In genomic region chr6:87483224-87483899, GRCm38 (mm10) we compare ENCODE assay signal across 20 mouse cellular contexts. TPM values are rescaled to one million over a fixed set of nuclear protein-coding genes. Genes with fewer than 3 reads are reported as not detected.
DNase-seq lines count a peak whose midpoint lies in the region; ATAC-seq and TF ChIP-seq lines count a peak whose summit lies in the region.
"Had no signal": no experiment of that assay in that cellular context is flagged by ENCODE, and none has a peak within 500 bp of the region (broad histone marks: within the 10 kb centered on the region; RNA-seq: fewer than 3 reads in every experiment).

No protein-coding gene starts in this region.

- H3K4me3 ChIP-seq in embryonic facial prominence, embryonic 12.5 days: no peak overlapping the region
- H3K4me3 ChIP-seq in embryonic facial prominence, embryonic 10.5 days: no peak overlapping the region
- no peak overlapping the region for H3K4me3 ChIP-seq in lung, embryonic 14.5 days (ENCODE audit: low read depth, low read length)
- peak overlapping the region; percentile 12 for H3K4me3 ChIP-seq in embryonic facial prominence, embryonic 15.5 days (replicated peaks)
- no peak overlapping the region for H3K4me3 ChIP-seq in neural tube, embryonic 14.5 days (ENCODE audit: low read depth, low read length)
- H3K4me3 ChIP-seq: forebrain, embryonic 15.5 days; gastrocnemius, adult 2 months; heart, embryonic 12.5 days had no signal

- H3K27ac ChIP-seq in embryonic facial prominence, embryonic 12.5 days: 0 out of 2 replicates have a peak overlapping the region, but pooled peaks have one; percentile 17
- no peak overlapping the region; the same call in 1 of the 2 replicates for H3K27ac ChIP-seq in embryonic facial prominence, embryonic 10.5 days (replicated peaks)
- H3K27ac ChIP-seq in lung, embryonic 14.5 days (ENCODE audit: low read depth): no peak overlapping the region
- peak overlapping the region; percentile 13 for H3K27ac ChIP-seq in embryonic facial prominence, embryonic 15.5 days (replicated peaks)
- H3K27ac ChIP-seq in neural tube, embryonic 14.5 days (ENCODE audit: low read depth, low read length): 0 out of 2 replicates have a peak overlapping the region, but pooled peaks have one; percentile 29
- H3K27ac ChIP-seq: forebrain, embryonic 15.5 days; gastrocnemius, adult 2 months had no signal

- 56% methylated on average over 12 of the region's 12 CpGs for WGBS in embryonic facial prominence, embryonic 12.5 days
- WGBS in embryonic facial prominence, embryonic 10.5 days: 61% methylated on average over 12 of the region's 12 CpGs
- 51% methylated on average over 12 of the region's 12 CpGs for WGBS in lung, embryonic 14.5 days
- whole genome bisulfite sequencing in embryonic facial prominence, embryonic 15.5 days: 55% methylated on average over 12 of the region's 12 CpGs
- 24% methylated on average over 12 of the region's 12 CpGs for WGBS in neural tube, embryonic 14.5 days

- H3K9ac ChIP-seq in embryonic facial prominence, embryonic 12.5 days: no peak overlapping the region
- no peak overlapping the region for H3K9ac ChIP-seq in lung, embryonic 14.5 days
- no peak overlapping the region for H3K9ac ChIP-seq in embryonic facial prominence, embryonic 15.5 days
- no peak overlapping the region for H3K9ac ChIP-seq in neural tube, embryonic 14.5 days (replicated peaks; ENCODE audit: low read depth, low read length)
- H3K9ac ChIP-seq: forebrain, embryonic 15.5 days; heart, embryonic 12.5 days had no signal

- H3K4me2 ChIP-seq in embryonic facial prominence, embryonic 12.5 days (replicated peaks): no peak overlapping the region
- no peak overlapping the region for H3K4me2 ChIP-seq in lung, embryonic 14.5 days
- no peak overlapping the region for H3K4me2 ChIP-seq in embryonic facial prominence, embryonic 15.5 days (replicated peaks)
- no peak overlapping the region for H3K4me2 ChIP-seq in neural tube, embryonic 14.5 days (ENCODE audit: low read depth, low read length)
- H3K4me2 ChIP-seq: forebrain, embryonic 15.5 days; heart, embryonic 12.5 days had no signal

- H3K27me3 ChIP-seq in embryonic facial prominence, embryonic 12.5 days: no peaks in the 10 kb centered on the region
- no peaks in the 10 kb centered on the region for H3K27me3 ChIP-seq in embryonic facial prominence, embryonic 10.5 days (replicated peaks; ENCODE audit: low read depth, poor library complexity, severe bottlenecking)
- no peaks in the 10 kb centered on the region for H3K27me3 ChIP-seq in lung, embryonic 14.5 days (ENCODE audit: insufficient read depth, low read length)
- H3K27me3 ChIP-seq in embryonic facial prominence, embryonic 15.5 days: no peaks in the 10 kb centered on the region
- H3K27me3 ChIP-seq in neural tube, embryonic 14.5 days (ENCODE audit: control insufficient read depth, insufficient read depth, low read length): no peaks in the 10 kb centered on the region
- H3K27me3 ChIP-seq: forebrain, embryonic 15.5 days; heart, embryonic 12.5 days had no signal

- no peak for TF ChIP-seq CTCF in lung, embryonic 14.5 days (IDR thresholded peaks at IDR 0.05; ENCODE audit: low read depth)

- DNase-seq in embryonic facial prominence, embryonic 10.5 days (ENCODE audit: low spot score): no peak
- no peak for DNase-seq in lung, embryonic 14.5 days
- no peak for DNase-seq in lung, postnatal 25 days (ENCODE audit: low spot score)
- DNase-seq in cerebellum, postnatal 10 days: no peak
- DNase-seq: adrenal gland, postnatal 25 days; gastrocnemius, adult 2 months; heart, postnatal 4 days; kidney, adult 8-10 months; lung, adult 2 months; right cerebral cortex, postnatal 25 days had no signal

- 0 out of 2 replicates have a peak, but pooled peaks cover 3% of the 10 kb centered on the region for H3K4me1 ChIP-seq in embryonic facial prominence, embryonic 12.5 days
- H3K4me1 ChIP-seq in embryonic facial prominence, embryonic 10.5 days: peaks cover 18% of the 10 kb centered on the region
- H3K4me1 ChIP-seq in lung, embryonic 14.5 days (ENCODE audit: insufficient read depth): no peaks in the 10 kb centered on the region
- H3K4me1 ChIP-seq in embryonic facial prominence, embryonic 15.5 days: peaks cover 4% of the 10 kb centered on the region; the same call in 1 of the 2 replicates
- peaks cover 4% of the 10 kb centered on the region; the same call in 1 of the 2 replicates for H3K4me1 ChIP-seq in neural tube, embryonic 14.5 days (ENCODE audit: control insufficient read depth, insufficient read depth, low read length)

- no peak for ATAC-seq in embryonic facial prominence, embryonic 12.5 days (ENCODE audit: insufficient number of reproducible peaks, insufficient read depth, low FRiP score, low TSS enrichment)
- 0 out of 2 replicates have a peak, but pooled peaks have one; percentile 33 for ATAC-seq in lung, embryonic 14.5 days (ENCODE audit: insufficient read depth)
- ATAC-seq in embryonic facial prominence, embryonic 15.5 days (ENCODE audit: insufficient number of reproducible peaks, low FRiP score, low TSS enrichment, low read depth): no peak
- ATAC-seq in neural tube, embryonic 14.5 days (ENCODE audit: low read depth): peak; percentile 71; the same call in 1 of the 2 replicates
- ATAC-seq in monocyte, adult 5-6 weeks (replicated peaks; ENCODE audit: insufficient number of reproducible peaks, low FRiP score, low TSS enrichment, poor library complexity, severe bottlenecking): no peak
- ATAC-seq: forebrain, embryonic 15.5 days had no signal

- H3K36me3 ChIP-seq in embryonic facial prominence, embryonic 12.5 days: no peaks in the 10 kb centered on the region
- no peaks in the 10 kb centered on the region for H3K36me3 ChIP-seq in embryonic facial prominence, embryonic 10.5 days (replicated peaks)
- H3K36me3 ChIP-seq in lung, embryonic 14.5 days (ENCODE audit: insufficient read depth): no peaks in the 10 kb centered on the region
- no peaks in the 10 kb centered on the region for H3K36me3 ChIP-seq in embryonic facial prominence, embryonic 15.5 days
- H3K36me3 ChIP-seq in neural tube, embryonic 14.5 days (ENCODE audit: control insufficient read depth, insufficient read depth, low read length): no peaks in the 10 kb centered on the region
- H3K36me3 ChIP-seq: forebrain, embryonic 15.5 days; heart, embryonic 12.5 days had no signal

- H3K9me3 ChIP-seq in embryonic facial prominence, embryonic 12.5 days: no peaks in the 10 kb centered on the region
- H3K9me3 ChIP-seq in embryonic facial prominence, embryonic 10.5 days: no peaks in the 10 kb centered on the region
- no peaks in the 10 kb centered on the region for H3K9me3 ChIP-seq in lung, embryonic 14.5 days (ENCODE audit: low read depth, low read length)
- no peaks in the 10 kb centered on the region for H3K9me3 ChIP-seq in embryonic facial prominence, embryonic 15.5 days (replicated peaks)
- H3K9me3 ChIP-seq in neural tube, embryonic 14.5 days (ENCODE audit: control insufficient read depth, low read length): no peaks in the 10 kb centered on the region
- H3K9me3 ChIP-seq: forebrain, embryonic 15.5 days; heart, embryonic 12.5 days had no signal

RNA-seq across cellular contexts. Expression of gene Arhgap25, which starts 49.7 kb away (rescaled TPM):
- polyA plus RNA-seq in embryonic facial prominence, embryonic 12.5 days (2016; fragmentation: Nextera tagmentation; extraction: Ambion mirVana): 4.4 and 5.0 TPM in 2 replicates
- 3.2 and 3.4 TPM in 2 replicates for polyA plus RNA-seq in embryonic facial prominence, embryonic 10.5 days (2016; fragmentation: Nextera tagmentation; extraction: Ambion mirVana)
- 8.2 and 8.7 TPM in 2 replicates for polyA plus RNA-seq in lung, embryonic 14.5 days (2014; fragmentation: Nextera tagmentation; extraction: Ambion mirVana)
- polyA plus RNA-seq in embryonic facial prominence, embryonic 15.5 days (2015; fragmentation: Nextera tagmentation; extraction: Ambion mirVana): 8.3 and 10.0 TPM in 2 replicates
- polyA plus RNA-seq in neural tube, embryonic 14.5 days (2014; fragmentation: Nextera tagmentation; extraction: Ambion mirVana): 2.3 and 5.2 TPM in 2 replicates
- total RNA-seq in monocyte, adult 5-6 weeks (2017): 138 to 220 TPM (median 146 TPM) in 3 replicates

RNA-seq across cellular contexts. Expression of gene Bmp10, which starts 54.6 kb away (rescaled TPM):
- not detected in 2 replicates for polyA plus RNA-seq in embryonic facial prominence, embryonic 12.5 days (2016; fragmentation: Nextera tagmentation; extraction: Ambion mirVana)
- not detected in 2 replicates for polyA plus RNA-seq in embryonic facial prominence, embryonic 10.5 days (2016; fragmentation: Nextera tagmentation; extraction: Ambion mirVana)
- polyA plus RNA-seq in lung, embryonic 14.5 days (2014; fragmentation: Nextera tagmentation; extraction: Ambion mirVana): not detected in 2 replicates
- polyA plus RNA-seq in embryonic facial prominence, embryonic 15.5 days (2015; fragmentation: Nextera tagmentation; extraction: Ambion mirVana): not detected in 2 replicates
- polyA plus RNA-seq in neural tube, embryonic 14.5 days (2014; fragmentation: Nextera tagmentation; extraction: Ambion mirVana): not detected in 2 replicates
- total RNA-seq in monocyte, adult 5-6 weeks (2017): not detected in 3 replicates
- total RNA-seq: adrenal gland, postnatal 25 days; gastrocnemius, adult 2 months; left cerebral cortex, adult 18-20 months; megakaryocyte progenitor cell, adult 5-6 weeks had no signal
- polyA plus RNA-seq: forebrain, embryonic 15.5 days; large intestine, adult 2 months; lung, adult 2 months; thymus, postnatal 0 days had no signal

Comparison
In these comparisons a context has a peak if more than half of its experiments do, and no peak if none do; other contexts are left out.
1. H3K27ac ChIP-seq: peak in embryonic facial prominence, embryonic 12.5 days (single experiment), embryonic facial prominence, embryonic 15.5 days (single experiment) and neural tube, embryonic 14.5 days (single experiment); none in embryonic facial prominence, embryonic 10.5 days (single experiment) and lung, embryonic 14.5 days (single experiment).
2. ATAC-seq: peak in lung, embryonic 14.5 days (single experiment) and neural tube, embryonic 14.5 days (single experiment); none in embryonic facial prominence, embryonic 12.5 days (single experiment), embryonic facial prominence, embryonic 15.5 days (single experiment) and monocyte, adult 5-6 weeks (single experiment).